Mouse (Mus musculus): ENCODE measurements around the gene Ifi47.
"Not testable (repeated sequence)": the region's sequence is repeated elsewhere in the genome, so short reads cannot be mapped to it uniquely, and the experiment has no call there.

The Ifi47 gene

DNA sequence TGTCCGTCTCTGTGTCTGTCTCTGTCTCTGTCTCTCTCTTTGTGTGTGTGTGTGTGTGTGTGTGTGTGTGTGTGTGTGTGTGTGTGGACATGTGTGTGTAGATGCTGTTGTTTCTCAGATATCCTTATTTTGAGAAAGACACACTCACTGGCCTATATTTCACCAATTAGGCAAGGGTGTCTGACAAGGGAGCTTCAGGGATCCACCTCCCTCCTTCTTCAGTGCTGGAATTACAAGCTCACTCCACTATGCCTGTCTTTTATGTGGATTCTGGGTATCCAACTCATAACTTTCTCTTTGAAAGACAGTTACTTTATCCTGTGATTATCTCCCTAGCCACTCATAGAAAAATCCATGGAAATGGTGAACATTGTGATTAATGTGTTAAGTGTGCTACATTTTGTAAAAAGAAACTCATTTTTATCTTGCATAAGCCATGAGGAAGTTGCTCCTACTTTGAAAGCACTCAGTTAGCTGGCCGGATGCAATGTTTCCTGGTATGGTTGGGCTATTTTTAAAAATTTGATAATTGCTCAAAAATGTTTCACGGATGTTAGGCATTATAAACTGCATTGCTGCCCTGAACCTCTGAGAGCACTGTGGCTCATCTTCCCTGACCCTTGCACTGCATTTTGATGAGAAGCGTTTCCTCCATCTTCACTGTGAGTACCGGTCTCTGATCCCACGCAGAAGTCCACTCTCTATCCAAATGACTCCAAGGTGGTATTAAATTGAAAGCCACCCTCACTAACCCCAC is at the start of gene Ifi47:
Gene Ifi47, plus strand, starts transcription at position 587 of the 757 bp plus-strand sequence.
- DNase-seq (ENCODE audit: low read depth in 1 of 2, low spot score in 2 of 2): not testable (repeated sequence)

DNA sequence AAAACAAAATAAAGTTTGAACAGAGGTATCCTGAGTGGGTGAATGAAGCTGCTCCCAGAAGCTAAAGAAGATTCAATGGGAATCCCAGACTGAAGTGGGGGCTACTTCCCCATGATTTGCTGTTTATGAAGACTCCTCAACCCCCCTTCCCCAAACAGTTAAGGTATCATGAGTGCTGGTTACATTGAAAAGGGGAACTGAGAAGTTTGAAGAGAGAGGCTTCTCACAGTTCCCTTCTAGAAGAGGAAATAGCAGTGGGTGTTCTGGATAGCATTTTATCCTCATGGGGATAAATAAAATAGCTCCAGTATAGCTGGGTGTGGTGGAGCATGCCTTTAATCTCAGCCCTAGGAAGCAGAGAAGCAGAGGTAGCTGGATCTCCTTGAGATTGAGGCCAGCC is 26.3 kb upstream of the Ifi47 start:
- not testable (repeated sequence) for DNase-seq (ENCODE audit: low read depth in 1 of 2, low spot score in 2 of 2)

DNA sequence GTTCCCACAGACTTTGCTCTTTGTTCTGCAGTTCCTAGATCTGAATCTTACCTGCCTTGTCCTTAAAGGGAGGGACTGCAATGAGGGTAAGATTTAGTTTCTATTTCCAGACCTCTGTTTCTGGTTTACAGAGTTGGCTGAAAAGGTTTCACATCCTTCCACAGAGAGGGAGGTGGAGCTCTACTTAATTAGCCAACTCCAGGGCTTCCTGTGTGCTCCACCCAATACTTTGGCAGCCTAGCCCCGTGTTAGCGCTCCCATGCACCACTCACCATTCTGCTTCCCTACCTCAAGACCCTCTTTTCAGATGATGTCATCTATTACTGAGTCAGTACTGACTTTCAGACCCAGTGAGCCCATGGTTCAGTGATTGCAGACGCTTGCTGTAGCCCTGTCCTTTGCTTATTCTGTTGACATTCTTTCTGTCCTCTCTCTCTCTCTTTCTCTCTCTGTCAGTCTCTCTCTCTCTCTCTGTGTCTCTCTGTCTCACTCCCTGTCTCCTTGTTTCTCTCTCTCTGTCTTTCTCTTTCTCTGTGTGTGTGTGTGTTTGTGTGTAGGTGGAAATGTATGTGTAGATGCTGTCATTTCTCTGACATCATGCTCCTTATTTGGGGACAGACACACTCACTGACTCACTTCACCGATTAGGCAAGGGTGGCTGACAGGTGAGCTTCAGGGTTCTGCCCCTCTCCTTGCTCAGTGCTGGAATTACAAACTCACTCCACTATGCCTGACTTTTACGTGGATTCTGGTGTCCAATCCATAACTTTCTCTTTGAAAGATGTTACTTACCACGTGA is 25.1 kb upstream of the Ifi47 start, which contains the start of gene 9930111J21Rik2:
Gene 9930111J21Rik2, minus strand, starts transcription at position 150 of the 799 bp plus-strand sequence.
- DNase-seq (ENCODE audit: low read depth in 1 of 2, low spot score in 2 of 2): not testable (repeated sequence)

DNA sequence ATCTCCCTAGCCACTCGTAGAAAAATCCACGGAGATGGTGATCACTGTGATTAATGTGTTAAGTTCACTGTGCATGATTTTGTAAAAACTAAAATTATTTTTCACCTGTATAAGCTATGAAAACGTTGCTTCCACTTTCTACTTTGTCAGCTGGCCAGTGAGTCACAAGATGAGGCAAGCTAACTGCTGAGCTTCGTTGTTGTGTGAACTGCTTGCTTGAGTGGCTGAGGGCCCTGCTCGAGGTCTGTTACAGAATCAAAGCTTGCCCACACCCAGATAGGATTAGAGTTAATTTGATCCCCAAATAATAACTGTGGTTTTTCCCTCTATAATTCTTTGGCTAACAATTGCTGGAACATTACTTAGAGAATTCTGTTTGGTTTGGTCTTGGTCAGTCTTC is 24.5 kb upstream of the Ifi47 start:
- not testable (repeated sequence) for DNase-seq (ENCODE audit: low read depth in 1 of 2, low spot score in 2 of 2)

DNA sequence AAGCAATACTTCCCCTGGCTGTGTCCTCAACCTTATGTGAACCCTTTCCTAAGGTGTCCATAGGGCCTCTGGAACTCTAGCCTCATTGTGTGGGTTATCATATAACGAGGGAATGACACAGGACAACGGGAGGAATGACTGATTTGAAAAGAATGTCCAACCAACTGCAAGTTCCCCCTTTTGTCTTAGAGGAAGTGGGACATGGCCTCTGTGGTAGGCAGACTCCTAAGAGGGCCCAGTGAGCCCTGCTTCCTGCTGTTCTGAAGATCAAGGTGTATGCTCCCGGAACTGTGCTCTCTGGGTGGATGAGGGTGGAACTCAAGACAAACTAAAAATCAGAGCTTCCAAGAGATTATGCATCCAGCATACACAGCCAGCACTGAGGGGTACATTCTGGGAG is 16.3 kb upstream of the Ifi47 start:
- DNase-seq (ENCODE audit: low read depth in 1 of 2, low spot score in 2 of 2): not testable (repeated sequence)

DNA sequence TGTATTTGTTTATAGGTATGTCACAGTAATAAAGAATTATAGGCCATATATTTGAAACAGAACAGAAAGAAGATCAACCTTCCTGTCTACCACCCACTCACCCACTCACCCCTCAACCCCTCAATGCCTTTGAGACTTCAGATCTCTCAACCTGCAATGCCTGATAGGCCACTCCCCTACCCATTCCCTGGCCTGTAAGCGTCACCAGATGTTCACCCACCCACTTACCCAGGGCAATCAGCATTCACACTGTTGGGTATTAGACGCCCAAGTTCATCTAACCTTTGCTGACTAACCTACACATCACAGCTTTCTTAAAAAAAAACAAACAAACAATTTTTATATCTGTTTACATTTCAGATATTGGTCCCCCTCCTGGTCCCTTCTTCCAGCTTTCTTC is 14.5 kb upstream of the Ifi47 start:
- DNase-seq (ENCODE audit: low read depth in 1 of 2, low spot score in 2 of 2): not testable (repeated sequence)

DNA sequence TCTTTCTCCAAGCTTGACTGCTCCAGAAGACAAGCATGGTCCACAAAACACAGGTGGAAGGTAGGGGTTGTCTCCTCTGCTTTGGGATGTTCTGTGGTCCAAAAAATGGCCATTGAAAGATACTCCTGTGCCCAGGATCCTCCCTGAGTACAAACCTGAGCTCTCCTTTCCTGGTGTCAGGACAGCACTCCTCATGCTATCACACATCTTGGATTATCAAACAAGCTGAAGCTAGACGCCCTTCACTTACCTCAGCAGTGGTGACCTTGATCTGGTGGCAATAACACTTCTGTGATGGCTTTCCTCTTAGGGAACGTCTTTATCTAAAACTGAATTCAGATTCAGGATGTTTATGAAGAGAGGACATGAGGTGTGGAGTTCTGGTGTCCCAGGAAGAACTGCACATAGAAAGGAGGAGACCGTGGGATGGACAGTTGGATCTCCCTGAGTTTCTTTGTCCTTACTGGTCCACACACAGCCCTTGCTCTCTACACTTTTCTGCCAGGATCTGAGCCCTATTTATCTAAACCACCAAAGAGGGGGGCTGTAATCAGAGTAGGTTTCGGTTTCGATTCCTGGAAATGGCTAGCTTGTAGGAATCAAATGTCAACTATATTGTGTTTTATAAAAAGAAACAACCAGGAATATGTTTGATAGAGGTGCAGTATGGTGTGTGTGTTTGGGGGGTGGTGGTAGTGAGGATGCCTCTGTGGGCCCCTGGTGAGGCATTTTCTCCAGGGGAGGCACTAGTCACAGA is 12.5 kb upstream of the Ifi47 start, which contains the start of gene Tgtp2:
Gene Tgtp2, minus strand, starts transcription at position 494 of the 757 bp plus-strand sequence.
- not testable (repeated sequence) for DNase-seq (ENCODE audit: low read depth in 1 of 2, low spot score in 2 of 2)

DNA sequence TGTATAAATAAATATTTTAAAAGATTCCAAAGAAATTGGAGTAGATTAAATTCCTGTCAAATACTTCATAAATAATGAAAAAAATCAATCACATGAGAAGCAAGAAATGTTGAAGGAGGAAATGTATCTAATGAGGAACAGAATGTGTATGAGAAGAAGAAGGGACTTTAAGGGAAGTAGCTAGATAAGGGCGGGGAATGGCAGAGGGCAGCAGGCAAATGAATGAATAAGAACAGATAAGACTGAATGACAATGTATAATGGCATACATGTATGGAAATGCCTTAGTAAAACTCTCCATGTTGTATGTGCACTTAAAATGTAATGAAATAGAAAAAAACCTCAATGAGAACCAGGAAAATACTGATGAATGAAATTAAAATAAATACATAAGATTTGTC is 8.0 kb upstream of the Ifi47 start:
- no peak for DNase-seq (ENCODE audit: low read depth in 1 of 2, low spot score in 2 of 2)

DNA sequence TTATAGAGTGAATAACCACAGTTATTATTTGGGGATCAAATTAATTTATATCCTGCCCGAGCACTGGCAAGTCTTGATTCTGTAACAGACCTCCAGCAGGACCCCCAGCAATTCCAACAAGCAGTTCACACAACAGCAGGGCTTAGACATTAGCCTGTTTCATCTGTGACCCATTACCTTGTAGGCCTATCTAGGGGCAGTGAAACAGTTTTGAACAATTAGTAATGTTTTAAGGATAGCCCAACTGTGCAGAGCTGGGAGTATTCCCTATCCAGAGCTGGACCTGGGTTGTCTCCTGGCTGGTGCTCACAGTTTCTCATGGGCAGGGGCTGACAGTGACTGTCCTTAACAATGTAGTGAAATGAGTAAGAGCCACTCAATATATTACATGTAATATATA is 625 bp downstream of the Ifi47 start:
- DNase-seq (ENCODE audit: low read depth in 1 of 2, low spot score in 2 of 2): no peak

DNA sequence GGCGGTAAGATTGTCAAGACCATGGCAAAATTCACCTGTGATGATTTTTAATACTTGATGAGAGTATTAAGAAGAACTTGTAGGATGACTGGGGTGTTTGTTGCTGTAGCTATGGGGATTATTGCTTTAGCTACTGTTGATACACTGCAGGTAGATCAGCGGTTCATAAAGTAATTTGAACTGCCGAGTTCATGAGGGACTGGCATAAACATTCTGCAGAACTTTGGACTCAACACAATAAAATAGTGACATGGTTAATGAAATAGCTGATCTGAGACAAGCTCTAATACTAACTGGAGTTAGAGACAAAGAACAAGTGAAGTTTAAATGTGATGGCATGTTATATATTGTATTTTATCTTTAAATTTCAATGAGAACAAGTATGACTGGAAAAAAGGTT is 2.3 kb downstream of the Ifi47 start:
- no peak for DNase-seq (ENCODE audit: low read depth in 1 of 2, low spot score in 2 of 2)

DNA sequence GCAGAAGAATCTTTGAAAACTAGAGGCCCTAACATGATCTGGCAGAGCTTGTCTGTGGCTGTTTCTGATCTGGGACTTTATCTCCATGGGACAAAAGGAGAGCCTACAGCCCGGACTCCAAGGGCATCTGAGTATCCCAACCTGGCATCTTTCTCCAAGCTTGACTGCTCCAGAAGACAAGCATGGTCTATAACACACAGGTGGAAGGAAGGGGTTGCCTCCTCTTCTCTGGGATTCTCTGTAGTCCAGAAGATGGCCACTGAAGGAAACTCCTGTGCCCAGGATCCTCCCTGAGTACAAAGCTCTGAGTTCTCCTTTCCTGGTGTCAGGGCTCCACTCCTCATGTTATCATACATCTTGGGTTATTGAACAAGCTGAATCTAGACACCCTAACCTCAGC is 4.2 kb downstream of the Ifi47 start:
- DNase-seq (ENCODE audit: low read depth in 1 of 2, low spot score in 2 of 2): no peak

DNA sequence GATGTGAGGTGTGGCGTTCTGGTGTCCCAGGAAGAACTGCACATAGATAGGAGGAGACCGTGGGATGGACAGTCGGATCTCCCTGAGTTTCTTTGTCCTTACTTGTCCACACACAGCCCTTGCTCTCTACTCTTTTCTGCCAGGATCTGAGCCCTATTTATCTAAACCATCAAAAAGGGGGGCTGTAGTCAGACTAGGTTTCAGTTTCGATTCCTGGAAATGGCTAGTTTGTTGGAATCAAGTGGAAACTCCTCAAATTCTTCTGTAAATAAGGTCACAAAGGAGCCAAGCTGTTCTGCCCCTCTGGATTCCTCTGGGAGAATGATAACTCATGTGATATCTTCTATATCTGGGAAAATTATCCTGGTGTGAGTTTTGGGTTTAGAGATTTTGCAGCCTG is 5.0 kb downstream of the Ifi47 start:
- no peak for DNase-seq (ENCODE audit: low read depth in 1 of 2, low spot score in 2 of 2)

DNA sequence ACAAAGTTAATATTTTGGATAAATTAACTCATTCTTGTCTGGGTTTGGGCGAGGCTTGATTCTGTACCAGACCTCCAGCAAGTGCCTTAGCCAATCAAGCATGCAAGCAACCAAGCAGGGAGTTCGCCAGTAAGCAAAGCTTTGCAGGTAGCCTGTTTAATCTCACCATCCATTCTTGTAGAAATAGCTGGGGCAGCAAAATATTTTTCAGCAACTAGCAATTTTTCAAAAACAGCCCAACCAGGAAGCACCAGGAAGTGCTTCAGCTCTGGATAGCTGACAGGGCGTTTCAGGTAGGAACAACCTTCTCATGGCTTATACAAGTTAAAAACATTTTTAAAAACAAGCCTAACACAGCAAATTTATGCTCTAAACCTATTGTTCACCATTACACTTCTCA is 5.5 kb downstream of the Ifi47 start:
- no peak for DNase-seq (ENCODE audit: low read depth in 1 of 2, low spot score in 2 of 2)

DNA sequence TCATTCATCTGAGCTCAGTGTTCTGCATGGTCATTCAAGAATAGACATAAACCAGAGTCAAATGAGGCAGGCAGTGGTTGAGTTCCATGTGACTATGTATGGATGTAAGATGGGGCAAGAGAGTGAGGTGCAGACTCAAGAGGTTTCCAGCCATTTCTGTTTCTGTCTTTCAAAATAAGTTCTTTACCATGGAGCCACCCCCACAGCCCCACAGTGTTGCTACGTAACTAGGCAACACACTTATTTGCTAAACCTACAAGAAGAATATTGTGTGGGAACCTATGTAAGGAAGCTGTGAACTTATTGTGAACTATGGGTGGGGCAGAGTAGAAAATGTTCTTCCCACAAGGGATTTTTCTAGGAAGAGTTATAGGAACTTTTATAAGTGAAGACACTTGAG is 6.8 kb downstream of the Ifi47 start:
- no peak for DNase-seq (ENCODE audit: low read depth in 1 of 2, low spot score in 2 of 2)

DNA sequence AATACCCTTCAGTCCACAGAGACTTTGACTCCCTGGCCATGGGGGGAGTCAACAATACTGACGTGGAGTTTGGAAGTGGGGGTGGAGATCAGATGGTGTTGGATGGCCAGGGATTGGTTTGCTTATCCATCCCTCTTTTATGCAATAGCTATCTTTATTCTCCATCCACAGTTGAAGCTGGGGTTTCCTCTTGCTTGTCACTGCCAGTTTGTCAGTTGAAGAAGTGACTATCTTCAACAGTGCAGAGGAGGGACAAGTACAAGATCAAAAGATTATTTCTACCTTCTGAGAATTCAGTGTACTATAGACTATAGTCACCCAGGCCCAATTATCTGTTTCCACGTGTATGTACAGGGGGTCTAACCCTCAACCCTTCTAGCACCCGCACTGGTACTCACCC is 7.4 kb downstream of the Ifi47 start:
- DNase-seq (ENCODE audit: low read depth in 1 of 2, low spot score in 2 of 2): no peak

DNA sequence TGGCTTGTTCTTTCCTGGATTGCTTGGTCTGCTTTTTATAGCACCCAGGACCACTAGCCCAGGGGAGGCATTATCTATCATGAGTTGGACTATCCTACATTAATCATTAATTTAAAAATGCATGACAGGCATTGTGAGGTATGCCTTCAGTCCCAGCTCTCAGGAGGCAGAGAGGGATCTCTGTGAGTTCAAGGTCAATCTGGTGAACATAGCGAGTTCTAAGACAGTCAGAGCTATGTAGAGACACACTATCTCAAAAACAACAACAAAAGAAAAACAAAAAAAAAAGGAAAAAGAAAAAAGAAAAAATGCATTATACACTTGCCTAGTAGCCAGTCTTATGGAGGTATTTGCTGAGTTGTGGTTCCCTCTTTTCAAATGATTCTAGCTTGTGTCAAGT is 8.0 kb downstream of the Ifi47 start:
- no peak for DNase-seq (ENCODE audit: low read depth in 1 of 2, low spot score in 2 of 2)

DNA sequence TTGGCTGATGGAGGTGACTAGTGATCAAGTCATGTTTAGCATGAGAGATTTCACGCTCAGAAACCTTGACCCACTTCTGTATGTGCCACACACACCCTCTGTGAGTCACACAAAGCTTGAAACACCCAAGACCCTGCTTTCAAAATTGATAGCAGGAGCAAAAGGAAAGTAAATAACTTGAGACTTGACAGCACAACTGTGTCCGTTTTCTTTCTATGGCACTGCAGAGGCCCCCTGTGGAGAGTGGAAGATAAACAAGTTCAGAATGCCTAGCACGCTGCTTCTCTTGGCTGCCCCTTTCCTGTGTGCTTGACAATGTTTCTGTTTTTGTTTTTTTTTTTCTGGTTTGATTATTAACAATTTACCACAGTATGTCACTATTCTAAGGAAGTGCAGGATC is 8.5 kb downstream of the Ifi47 start:
- DNase-seq (ENCODE audit: low read depth in 1 of 2, low spot score in 2 of 2): no peak

DNA sequence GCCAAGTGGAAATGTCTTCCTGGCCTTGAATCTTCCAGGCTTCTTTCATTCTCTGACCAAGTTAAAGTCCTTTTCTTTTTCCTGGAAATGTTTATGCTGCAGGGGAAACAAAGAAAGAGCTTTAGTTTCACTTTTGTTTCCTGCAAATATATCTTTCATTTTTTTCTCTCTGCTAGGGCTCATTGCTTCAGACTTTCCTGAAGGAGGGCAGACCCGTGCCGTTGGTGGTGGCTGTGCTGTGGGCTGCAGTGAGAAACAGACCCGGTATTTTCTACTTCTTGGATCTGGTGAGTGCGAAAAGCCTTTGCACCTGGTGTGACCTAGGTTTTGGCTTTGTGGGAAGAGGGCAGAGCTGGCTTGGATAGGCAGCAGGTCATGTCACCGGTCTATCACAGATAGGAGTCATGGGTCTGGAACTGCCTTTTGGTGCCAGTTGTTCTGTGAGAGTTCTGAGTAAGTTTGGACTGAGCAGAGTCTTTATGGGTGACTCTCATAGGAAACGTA is 10.5 kb downstream of the Ifi47 start:
- no peak for DNase-seq (ENCODE audit: low read depth in 1 of 2, low spot score in 2 of 2)

DNA sequence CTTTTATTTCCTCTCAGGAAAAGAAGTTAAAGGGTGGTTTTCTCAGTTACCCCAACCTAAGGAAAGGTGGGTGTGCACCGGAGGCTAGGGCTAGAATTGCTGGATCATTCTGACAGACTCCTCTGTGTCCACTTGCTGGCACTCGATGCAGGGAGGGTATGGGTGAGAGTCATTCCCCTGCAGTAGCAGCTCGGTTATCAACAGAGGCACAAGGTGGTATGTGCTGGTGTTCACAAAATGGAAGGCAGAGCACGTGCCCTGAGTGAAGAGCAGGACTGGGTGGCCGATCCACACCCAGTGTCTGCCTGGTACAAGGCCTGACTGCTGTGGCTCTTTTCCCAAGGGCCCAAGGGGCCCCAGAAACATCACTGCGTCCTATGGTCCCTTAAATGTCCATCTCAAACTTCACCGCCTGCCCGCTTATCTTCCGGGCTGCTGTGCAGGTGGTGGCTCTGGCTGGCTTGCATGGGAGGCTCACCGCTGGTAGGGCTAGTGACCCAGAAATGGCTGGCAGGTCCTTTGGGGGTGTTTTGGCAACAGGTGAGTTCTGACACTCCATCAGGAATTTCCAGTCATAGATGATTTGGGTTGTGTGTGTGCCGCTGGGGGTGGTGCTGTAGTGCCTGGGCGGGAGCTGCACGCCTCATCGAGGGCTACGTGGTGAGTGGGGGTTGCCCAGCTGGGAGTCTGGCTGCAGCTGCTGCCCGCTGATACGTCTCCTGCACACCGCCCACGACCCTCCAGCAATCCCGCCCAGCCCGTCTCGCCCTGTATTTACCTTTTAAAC is 11.6 kb downstream of the Ifi47 start:
- no peak for DNase-seq (ENCODE audit: low read depth in 1 of 2, low spot score in 2 of 2)

DNA sequence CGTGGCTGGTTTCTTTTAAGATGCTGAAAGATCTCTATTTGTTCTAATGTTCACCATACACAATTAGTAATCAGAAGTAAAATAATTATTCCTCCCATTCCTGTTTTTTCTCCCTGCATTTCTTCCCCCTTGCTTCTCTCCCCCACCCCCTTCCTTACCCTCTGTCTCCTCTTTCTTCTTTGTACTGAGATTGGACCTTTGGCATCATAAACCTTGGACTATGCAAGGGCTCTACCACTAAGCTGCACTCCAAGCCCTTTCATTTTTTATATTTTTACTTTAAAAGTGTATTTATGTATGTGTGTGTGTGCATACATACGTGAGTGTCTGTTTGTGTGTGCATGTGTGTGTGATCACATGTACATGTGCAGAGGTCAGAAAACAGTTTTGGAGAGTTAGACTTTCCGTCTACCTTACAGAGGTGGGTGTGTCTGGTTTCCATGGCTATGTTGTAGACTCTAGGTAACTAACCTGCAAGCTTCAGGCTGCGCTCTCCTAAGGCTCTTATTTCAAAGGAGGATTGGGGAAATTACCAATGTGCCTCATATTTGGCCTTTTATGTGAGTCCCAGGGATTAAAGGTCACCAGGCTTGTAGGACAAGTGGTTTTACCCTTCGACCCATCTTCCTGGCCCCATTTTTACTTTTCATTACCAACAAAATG is 12.7 kb downstream of the Ifi47 start:
- no peak for DNase-seq (ENCODE audit: low read depth in 1 of 2, low spot score in 2 of 2)
